Mouse (Mus musculus): ENCODE measurements at regions not wholly inside any gene's neighbourhood (a gene's known extent, or its start where the extent isn't known, plus 50 kb on each side); places are given as distances from the start of the nearest gene placed in this dataset.

DNA sequence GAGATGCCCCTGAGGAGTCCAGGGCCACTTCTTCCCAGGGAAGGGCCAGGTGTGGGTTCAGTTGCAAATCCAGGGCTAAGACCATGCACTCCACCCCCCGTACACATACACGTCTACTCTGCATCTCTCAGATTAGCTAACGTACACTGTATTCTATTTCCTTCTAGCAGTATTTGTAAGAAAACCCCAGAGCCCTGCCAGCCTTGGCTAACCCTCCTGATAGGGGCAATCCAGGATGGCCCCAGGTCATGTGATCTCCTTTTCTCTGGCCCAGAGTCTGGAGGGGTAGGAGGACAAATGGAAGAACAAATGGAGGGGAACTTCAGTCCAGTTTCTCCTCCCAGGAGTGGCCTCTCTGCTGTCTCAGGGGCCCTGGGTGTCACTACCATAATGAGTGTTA, 98.9 kb downstream of the 1810010D01Rik start:
- peaks cover 20% of the 10 kb centered on the region for H3K4me1 ChIP-seq (ENCODE audit: control insufficient read depth, insufficient read depth, low read length)
- no peak overlapping the region for H3K27ac ChIP-seq (replicated peaks; ENCODE audit: low read depth, low read length)
- DNase-seq (ENCODE audit: low spot score): no peak
- no peak overlapping the region for H3K9ac ChIP-seq (ENCODE audit: low read depth, low read length)
- WGBS: 64% methylated on average over 3 of the region's 3 CpGs
- no peaks in the 10 kb centered on the region for H3K27me3 ChIP-seq (replicated peaks; ENCODE audit: control insufficient read depth, insufficient read depth, low read length)
- H3K4me2 ChIP-seq (ENCODE audit: low read depth, low read length): no peak overlapping the region
- no peak overlapping the region for H3K4me3 ChIP-seq (ENCODE audit: low read depth, low read length)
- ATAC-seq (ENCODE audit: low read depth): no peak
- no peaks in the 10 kb centered on the region for H3K9me3 ChIP-seq (ENCODE audit: control insufficient read depth, low read length)
- no peaks in the 10 kb centered on the region for H3K36me3 ChIP-seq (ENCODE audit: control insufficient read depth, insufficient read depth, low read length)

DNA sequence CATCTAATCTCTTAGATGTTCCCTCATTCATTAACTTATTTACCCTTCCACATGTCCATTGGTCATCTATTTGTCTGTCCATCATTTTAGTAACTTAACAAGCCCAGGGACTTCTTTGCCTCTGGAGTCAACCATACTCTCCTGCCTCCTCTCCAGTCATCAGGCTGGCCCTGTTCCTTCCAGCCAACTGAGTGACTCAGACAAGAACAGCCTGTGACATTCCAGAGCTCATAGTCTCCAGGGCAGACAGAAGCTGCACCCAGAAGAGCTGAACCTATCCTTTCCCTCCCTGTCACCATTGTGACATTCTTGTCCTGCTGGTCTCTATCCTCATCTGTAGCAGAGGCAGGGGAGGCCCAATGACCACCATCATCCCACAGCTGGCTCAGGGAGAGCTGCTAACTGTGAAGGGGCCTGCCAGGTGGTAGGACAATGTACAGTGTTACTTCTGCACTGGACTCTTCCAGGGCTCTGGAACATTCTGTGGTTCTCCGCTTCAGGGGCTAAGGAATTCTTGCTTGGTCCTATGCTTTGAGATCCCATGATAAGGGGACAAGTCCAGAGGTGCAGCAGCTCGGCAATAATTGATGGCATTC, 100.2 kb downstream of the 1810010D01Rik start:
- H3K9ac ChIP-seq (ENCODE audit: low read depth, low read length): no peak overlapping the region
- ATAC-seq (ENCODE audit: low read depth): no peak
- H3K4me1 ChIP-seq (ENCODE audit: control insufficient read depth, insufficient read depth, low read length): peaks cover 20% of the 10 kb centered on the region
- 81% methylated on average over 2 of the region's 2 CpGs for WGBS
- no peaks in the 10 kb centered on the region for H3K36me3 ChIP-seq (ENCODE audit: control insufficient read depth, insufficient read depth, low read length)
- H3K27me3 ChIP-seq (replicated peaks; ENCODE audit: control insufficient read depth, insufficient read depth, low read length): no peaks in the 10 kb centered on the region
- H3K4me2 ChIP-seq (ENCODE audit: low read depth, low read length): no peak overlapping the region
- no peak for DNase-seq (ENCODE audit: low spot score)
- no peak overlapping the region for H3K4me3 ChIP-seq (ENCODE audit: low read depth, low read length)
- H3K9me3 ChIP-seq (ENCODE audit: control insufficient read depth, low read length): no peaks in the 10 kb centered on the region
- no peak overlapping the region for H3K27ac ChIP-seq (replicated peaks; ENCODE audit: low read depth, low read length)

- H3K9ac ChIP-seq (ENCODE audit: low read depth, low read length): no peak overlapping the region
- H3K4me2 ChIP-seq (ENCODE audit: low read depth, low read length): no peak overlapping the region
- no peaks in the 10 kb centered on the region for H3K36me3 ChIP-seq (ENCODE audit: control insufficient read depth, insufficient read depth, low read length)
- ATAC-seq (ENCODE audit: low read depth) (no peak), DNase-seq (ENCODE audit: low spot score) (no peak)
- H3K27ac ChIP-seq (replicated peaks; ENCODE audit: low read depth, low read length): no peak overlapping the region
- peaks cover 15% of the 10 kb centered on the region for H3K4me1 ChIP-seq (ENCODE audit: control insufficient read depth, insufficient read depth, low read length)
- 68% methylated on average over 4 of the region's 4 CpGs for WGBS
- H3K9me3 ChIP-seq (ENCODE audit: control insufficient read depth, low read length): no peaks in the 10 kb centered on the region
- H3K27me3 ChIP-seq (replicated peaks; ENCODE audit: control insufficient read depth, insufficient read depth, low read length): no peaks in the 10 kb centered on the region
- no peak overlapping the region for H3K4me3 ChIP-seq (ENCODE audit: low read depth, low read length)
These were observed 101.4 kb downstream of the 1810010D01Rik start for GRCm38 (mm10) chr7:145106494-145106849.

- ATAC-seq (ENCODE audit: low read depth) (no peak), DNase-seq (ENCODE audit: low spot score) (no peak)
- no peaks in the 10 kb centered on the region for H3K36me3 ChIP-seq (ENCODE audit: control insufficient read depth, insufficient read depth, low read length)
- no peak overlapping the region for H3K9ac ChIP-seq (ENCODE audit: low read depth, low read length)
- no peak overlapping the region for H3K4me2 ChIP-seq (ENCODE audit: low read depth, low read length)
- H3K27ac ChIP-seq (replicated peaks; ENCODE audit: low read depth, low read length): no peak overlapping the region
- WGBS: 87% methylated on average over 7 of the region's 7 CpGs
- no peaks in the 10 kb centered on the region for H3K27me3 ChIP-seq (replicated peaks; ENCODE audit: control insufficient read depth, insufficient read depth, low read length)
- H3K9me3 ChIP-seq (ENCODE audit: control insufficient read depth, low read length): no peaks in the 10 kb centered on the region
- H3K4me3 ChIP-seq (ENCODE audit: low read depth, low read length): no peak overlapping the region
- H3K4me1 ChIP-seq (ENCODE audit: control insufficient read depth, insufficient read depth, low read length): peaks cover 10% of the 10 kb centered on the region
These were observed 102.0 kb downstream of the 1810010D01Rik start for GRCm38 (mm10) chr7:145105831-145106493.

GRCm38 (mm10) chr7:145102692-145103091, 105.2 kb downstream of the 1810010D01Rik start:
- Histone ChIP-seq H3K27ac (replicated peaks; ENCODE audit: low read depth, low read length) (no peak overlapping the region), H3K27me3 (replicated peaks; ENCODE audit: control insufficient read depth, insufficient read depth, low read length) (no peaks in the 10 kb centered on the region), H3K9ac (ENCODE audit: low read depth, low read length) (no peak overlapping the region), H3K36me3 (ENCODE audit: control insufficient read depth, insufficient read depth, low read length) (no peaks in the 10 kb centered on the region), H3K4me2 (ENCODE audit: low read depth, low read length) (no peak overlapping the region), H3K4me1 (ENCODE audit: control insufficient read depth, insufficient read depth, low read length) (no peaks in the 10 kb centered on the region), H3K4me3 (ENCODE audit: low read depth, low read length) (no peak overlapping the region), H3K9me3 (ENCODE audit: control insufficient read depth, low read length) (no peaks in the 10 kb centered on the region)
- WGBS: 66% methylated on average over 5 of the region's 5 CpGs
- ATAC-seq (ENCODE audit: low read depth) (0 out of 2 replicates have a peak, but pooled peaks have one; percentile 9), DNase-seq (ENCODE audit: low spot score) (no peak)

- Histone ChIP-seq H3K36me3 (ENCODE audit: control insufficient read depth, insufficient read depth, low read length) (no peaks in the 10 kb centered on the region), H3K4me3 (ENCODE audit: low read depth, low read length) (no peak overlapping the region), H3K9me3 (ENCODE audit: control insufficient read depth, low read length) (no peaks in the 10 kb centered on the region), H3K4me2 (ENCODE audit: low read depth, low read length) (no peak overlapping the region), H3K27me3 (replicated peaks; ENCODE audit: control insufficient read depth, insufficient read depth, low read length) (no peaks in the 10 kb centered on the region), H3K9ac (ENCODE audit: low read depth, low read length) (no peak overlapping the region), H3K27ac (replicated peaks; ENCODE audit: low read depth, low read length) (no peak overlapping the region), H3K4me1 (ENCODE audit: control insufficient read depth, insufficient read depth, low read length) (no peaks in the 10 kb centered on the region)
- ATAC-seq (ENCODE audit: low read depth) (peak; percentile 76; the same call in 1 of the 2 replicates), DNase-seq (ENCODE audit: low spot score) (peak; percentile 79)
- 29% methylated on average over 6 of the region's 6 CpGs for WGBS
These were observed 105.7 kb downstream of the 1810010D01Rik start for GRCm38 (mm10) chr7:145102216-145102615.

DNA sequence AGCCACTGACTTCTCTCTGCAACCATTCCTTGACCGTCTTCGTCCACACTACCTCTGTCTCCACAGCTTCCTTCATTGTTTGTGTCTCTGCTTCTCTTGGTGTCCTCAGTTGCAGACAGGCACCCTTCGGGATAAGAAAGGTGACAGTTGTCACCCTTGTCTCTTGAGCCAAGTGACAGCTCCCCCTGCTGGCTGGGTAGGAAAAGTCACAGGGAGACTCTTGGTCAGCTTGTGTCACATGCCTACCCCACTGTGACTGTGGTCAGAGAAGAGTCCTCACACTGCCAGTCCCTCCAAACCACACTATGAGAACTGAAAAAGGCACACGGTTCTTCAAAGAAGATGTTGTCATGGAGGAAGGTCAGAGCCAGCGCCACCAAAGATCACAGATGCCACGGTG, 109.6 kb downstream of the 1810010D01Rik start:
- Histone ChIP-seq H3K27ac (replicated peaks; ENCODE audit: low read depth, low read length) (no peak overlapping the region), H3K9me3 (ENCODE audit: control insufficient read depth, low read length) (no peaks in the 10 kb centered on the region), H3K9ac (ENCODE audit: low read depth, low read length) (no peak overlapping the region), H3K4me1 (ENCODE audit: control insufficient read depth, insufficient read depth, low read length) (peaks cover 11% of the 10 kb centered on the region; the same call in 1 of the 2 replicates), H3K4me2 (ENCODE audit: low read depth, low read length) (no peak overlapping the region), H3K36me3 (ENCODE audit: control insufficient read depth, insufficient read depth, low read length) (no peaks in the 10 kb centered on the region), H3K27me3 (replicated peaks; ENCODE audit: control insufficient read depth, insufficient read depth, low read length) (no peaks in the 10 kb centered on the region), H3K4me3 (ENCODE audit: low read depth, low read length) (no peak overlapping the region)
- WGBS: 88% methylated on average over 6 of the region's 6 CpGs
- ATAC-seq (ENCODE audit: low read depth) (no peak), DNase-seq (ENCODE audit: low spot score) (no peak)

GRCm38 (mm10) chr7:145094134-145094526, 113.8 kb downstream of the 1810010D01Rik start:
- 60% methylated on average over 7 of the region's 7 CpGs for WGBS
- Histone ChIP-seq H3K36me3 (ENCODE audit: control insufficient read depth, insufficient read depth, low read length) (no peaks in the 10 kb centered on the region), H3K4me3 (ENCODE audit: low read depth, low read length) (no peak overlapping the region), H3K9me3 (ENCODE audit: control insufficient read depth, low read length) (no peaks in the 10 kb centered on the region), H3K4me2 (ENCODE audit: low read depth, low read length) (no peak overlapping the region), H3K27me3 (replicated peaks; ENCODE audit: control insufficient read depth, insufficient read depth, low read length) (no peaks in the 10 kb centered on the region), H3K9ac (ENCODE audit: low read depth, low read length) (no peak overlapping the region), H3K4me1 (ENCODE audit: control insufficient read depth, insufficient read depth, low read length) (peaks cover 11% of the 10 kb centered on the region; the same call in 1 of the 2 replicates), H3K27ac (replicated peaks; ENCODE audit: low read depth, low read length) (no peak overlapping the region)
- ATAC-seq (ENCODE audit: low read depth) (peak; percentile 68; the same call in 1 of the 2 replicates), DNase-seq (ENCODE audit: low spot score) (peak; percentile 72)
